Mouse (Mus musculus) heart, postnatal 0 days (tissue): ENCODE results near the gene Hdac7. TPM values are rescaled to one million over a fixed set of nuclear protein-coding genes. Genes with fewer than 3 reads are reported as not detected.

Experiments
- ATAC-seq: fragments of 200-750 bp; cut with Nextera tagmentation; 2 replicates; pipeline ENCODE4 v1.8.0; 2017; ENCODE audit warnings: low read depth, moderate number of reproducible peaks, moderate library complexity; ENCODE audit not compliant: insufficient read depth
- DNase-seq: peaks from one replicate; pipeline ENCODE4 v3.0.0-alpha.2; 2016; ENCODE audit warnings: low spot score
- H3K27ac ChIP-seq: fragments of 300-500 bp; sonication (generic); 2 replicates; pipeline ENCODE4 v1.5.1; 2014; ENCODE audit warnings: low read depth, mild to moderate bottlenecking
- H3K27me3 ChIP-seq: fragments of 300-500 bp; sonication (generic); 2 replicates; pipeline ENCODE4 v1.6.1; 2014; ENCODE audit warnings: low read length, mixed read lengths; ENCODE audit not compliant: control insufficient read depth, insufficient read depth
- H3K36me3 ChIP-seq: fragments of 300-500 bp; sonication (generic); replicated peaks from 2 replicates; pipeline ENCODE4 v1.6.1; 2014; ENCODE audit warnings: low read length, mixed read lengths; ENCODE audit not compliant: control insufficient read depth, insufficient read depth
- H3K4me1 ChIP-seq: fragments of 300-500 bp; sonication (generic); 2 replicates; pipeline ENCODE4 v1.6.1; 2014; ENCODE audit warnings: antibody characterized with exemption; ENCODE audit not compliant: control insufficient read depth, insufficient read depth
- H3K4me2 ChIP-seq: fragments of 300-500 bp; sonication (generic); 2 replicates; pipeline ENCODE4 v1.6.1; 2014; ENCODE audit warnings: low read depth, mild to moderate bottlenecking, low read length, moderate library complexity
- H3K4me3 ChIP-seq: fragments of 300-500 bp; sonication (generic); 2 replicates; pipeline ENCODE4 v1.5.1; 2014; ENCODE audit warnings: low read depth, low read length
- H3K9ac ChIP-seq: fragments of 300-500 bp; sonication (generic); replicated peaks from 2 replicates; pipeline ENCODE4 v1.6.1; 2014; ENCODE audit warnings: low read depth, low read length, mixed read lengths
- H3K9me3 ChIP-seq: fragments of 300-500 bp; sonication (generic); replicated peaks from 2 replicates; pipeline ENCODE4 v1.6.1; 2016; ENCODE audit warnings: low read length; ENCODE audit not compliant: control insufficient read depth
- CTCF ChIP-seq: IDR thresholded peaks from 2 replicates; pipeline ENCODE4 v1.5.1; 2016; ENCODE audit warnings: antibody characterized with exemption, control low read depth, low read depth
- EP300 ChIP-seq: IDR thresholded peaks from 2 replicates; pipeline ENCODE4 v1.6.1; 2016; ENCODE audit warnings: antibody characterized with exemption, low read depth
- WGBS: fragments of 180-500 bp; shearing (Covaris S2); extraction: QIAGEN DNeasy Blood & Tissue Kit; methylation state at CpG from one replicate; pipeline ENCODE4 v1.1.7; 2014; 5-methylcytosine and 5-hydroxymethylcytosine counted together
- polyA plus RNA-seq: library from polyadenylated mRNA; unstranded; fragments of >200 nt; fragmentation: Nextera tagmentation; extraction: Ambion mirVana; gene quantifications from 2 replicates; pipeline ENCODE4 v1.2.1, GENCODE M21; 2015
- total RNA-seq: library from RNA; depleted of rRNA; stranded (reverse); fragments of >200 nt; gene quantifications from 2 replicates; pipeline ENCODE4 v1.2.3, GENCODE M21; 2014; ENCODE audit warnings: low replicate concordance

Gene Hdac7
- total and polyA plus RNA-seq, 2 experiments from 2014 or later = 15.6 to 34.4 TPM

- no peak overlapping the region for H3K27ac ChIP-seq
- no peaks in the 10 kb centered on the region for H3K9me3 ChIP-seq
- H3K4me1 ChIP-seq = no peaks in the 10 kb centered on the region
- H3K36me3 ChIP-seq = peaks cover 85% of the 10 kb centered on the region
- H3K9ac ChIP-seq = no peak overlapping the region
- 90% methylated on average over 12 of the region's 13 CpGs for WGBS
- TF ChIP-seq CTCF (no peak), EP300 (no peak)
- no peak overlapping the region for H3K4me3 ChIP-seq
- H3K4me2 ChIP-seq = no peak overlapping the region
- no peaks in the 10 kb centered on the region for H3K27me3 ChIP-seq
- no peak for ATAC-seq
- no peak for DNase-seq
These were observed 43.4 kb downstream of the Hdac7 start for GRCm38 (mm10) chr15:97800853-97801252.

- Histone ChIP-seq H3K36me3 (peaks cover 90% of the 10 kb centered on the region), H3K4me2 (no peak overlapping the region), H3K9ac (no peak overlapping the region), H3K4me3 (no peak overlapping the region), H3K9me3 (no peaks in the 10 kb centered on the region), H3K27ac (no peak overlapping the region), H3K27me3 (no peaks in the 10 kb centered on the region), H3K4me1 (no peaks in the 10 kb centered on the region)
- ATAC-seq (no peak), DNase-seq (no peak)
- TF ChIP-seq CTCF (no peak), EP300 (no peak)
- WGBS = 81% methylated on average over 11 of the region's 11 CpGs
These were observed 44.9 kb downstream of the Hdac7 start for GRCm38 (mm10) chr15:97799446-97799845.

GRCm38 (mm10) chr15:97798134-97798533 lies 46.2 kb downstream of the Hdac7 start:
- Histone ChIP-seq H3K9me3 (no peaks in the 10 kb centered on the region), H3K27me3 (no peaks in the 10 kb centered on the region), H3K4me1 (no peaks in the 10 kb centered on the region), H3K4me3 (no peak overlapping the region), H3K4me2 (no peak overlapping the region), H3K9ac (no peak overlapping the region), H3K27ac (no peak overlapping the region), H3K36me3 (peaks cover 98% of the 10 kb centered on the region)
- TF ChIP-seq CTCF = no peak
- no peak for TF ChIP-seq EP300
- DNase-seq (peak; percentile 61), ATAC-seq (peak; percentile 65)
- WGBS = 53% methylated on average over 17 of the region's 17 CpGs

GRCm38 (mm10) chr15:97796674-97797310 lies 47.5 kb downstream of the Hdac7 start:
- no peak for TF ChIP-seq EP300
- no peak for TF ChIP-seq CTCF
- Histone ChIP-seq H3K27ac (no peak overlapping the region), H3K27me3 (no peaks in the 10 kb centered on the region), H3K36me3 (peaks cover 99% of the 10 kb centered on the region), H3K4me1 (no peaks in the 10 kb centered on the region), H3K9me3 (no peaks in the 10 kb centered on the region), H3K4me2 (no peak overlapping the region), H3K4me3 (no peak overlapping the region), H3K9ac (no peak overlapping the region)
- no peak for DNase-seq
- ATAC-seq = no peak
- 93% methylated on average over 17 of the region's 17 CpGs for WGBS

- ATAC-seq = no peak
These were observed 48.6 kb downstream of the Hdac7 start for GRCm38 (mm10) chr15:97795559-97796235.

GRCm38 (mm10) chr15:97794268-97794667 lies 50.0 kb downstream of the Hdac7 start:
- H3K27me3 ChIP-seq = no peaks in the 10 kb centered on the region

More at GRCm38 (mm10) chr15:97795559-97796235, 48.6 kb downstream of the Hdac7 start:
- Histone ChIP-seq H3K9ac (no peak overlapping the region), H3K27me3 (no peaks in the 10 kb centered on the region), H3K9me3 (no peaks in the 10 kb centered on the region), H3K36me3 (peaks cover 97% of the 10 kb centered on the region), H3K4me3 (no peak overlapping the region), H3K27ac (no peak overlapping the region), H3K4me1 (no peaks in the 10 kb centered on the region), H3K4me2 (no peak overlapping the region)
- 92% methylated on average over 10 of the region's 10 CpGs for WGBS
- TF ChIP-seq CTCF (no peak), EP300 (no peak)
- no peak for DNase-seq

More at GRCm38 (mm10) chr15:97794268-97794667, 50.0 kb downstream of the Hdac7 start:
- Histone ChIP-seq H3K27ac (no peak overlapping the region), H3K4me2 (no peak overlapping the region), H3K9me3 (no peaks in the 10 kb centered on the region), H3K9ac (no peak overlapping the region), H3K4me1 (no peaks in the 10 kb centered on the region), H3K4me3 (no peak overlapping the region), H3K36me3 (peaks cover 82% of the 10 kb centered on the region)
- WGBS = 73% methylated on average over 5 of the region's 5 CpGs
- no peak for ATAC-seq
- TF ChIP-seq EP300 = no peak
- peak; percentile 39 for TF ChIP-seq CTCF
- no peak for DNase-seq
